Mouse (Mus musculus) forebrain, embryonic 15.5 days (tissue): ENCODE measurements at regions not wholly inside any gene's neighbourhood (a gene's known extent, or its start where the extent isn't known, plus 50 kb on each side); places are given as distances from the start of the nearest gene placed in this dataset.

Experiments
- ATAC-seq: fragments of 200-750 bp; cut with Nextera tagmentation; replicated peaks from 2 replicates; pipeline ENCODE4 v1.8.0; 2017; ENCODE audit warnings: mild to moderate bottlenecking, moderate TSS enrichment, moderate library complexity
- H3K27ac ChIP-seq: fragments of 300-500 bp; sonication (generic); replicated peaks from 2 replicates; pipeline ENCODE4 v1.5.1; 2015; ENCODE audit warnings: mild to moderate bottlenecking, inconsistent platforms
- H3K27me3 ChIP-seq: fragments of 300-500 bp; sonication (generic); 2 replicates; pipeline ENCODE4 v1.6.1; 2015; ENCODE audit warnings: inconsistent platforms
- H3K36me3 ChIP-seq: fragments of 300-500 bp; sonication (generic); 2 replicates; pipeline ENCODE4 v1.6.1; 2015; ENCODE audit warnings: mild to moderate bottlenecking, inconsistent platforms
- H3K4me1 ChIP-seq: fragments of 300-500 bp; sonication (generic); 2 replicates; pipeline ENCODE4 v1.6.1; 2015; ENCODE audit warnings: inconsistent platforms
- H3K4me2 ChIP-seq: fragments of 300-500 bp; sonication (generic); replicated peaks from 2 replicates; pipeline ENCODE4 v1.6.1; 2015; ENCODE audit warnings: mild to moderate bottlenecking, inconsistent platforms
- H3K4me3 ChIP-seq: fragments of 300-500 bp; sonication (generic); 2 replicates; pipeline ENCODE4 v1.5.1; 2015; ENCODE audit warnings: mild to moderate bottlenecking, inconsistent platforms
- H3K9ac ChIP-seq: fragments of 300-500 bp; sonication (generic); replicated peaks from 2 replicates; pipeline ENCODE4 v1.6.1; 2015; ENCODE audit warnings: mild to moderate bottlenecking, inconsistent platforms
- H3K9me3 ChIP-seq: fragments of 300-500 bp; sonication (generic); 2 replicates; pipeline ENCODE4 v1.6.1; 2016; ENCODE audit warnings: inconsistent platforms
- WGBS: fragments of 180-500 bp; shearing (Covaris S2); methylation state at CpG from one replicate; pipeline ENCODE4 v1.1.7; 2015; ENCODE audit warnings: mixed read lengths; 5-methylcytosine and 5-hydroxymethylcytosine counted together

- no peaks in the 10 kb centered on the region; the same call in 1 of the 2 replicates for H3K4me1 ChIP-seq
- no peak overlapping the region for H3K4me3 ChIP-seq
- H3K36me3 ChIP-seq = no peaks in the 10 kb centered on the region
- H3K27ac ChIP-seq = no peak overlapping the region
- no peaks in the 10 kb centered on the region for H3K9me3 ChIP-seq
- no peak overlapping the region for H3K9ac ChIP-seq
- WGBS = 73% methylated on average over 14 of the region's 14 CpGs
- no peaks in the 10 kb centered on the region for H3K27me3 ChIP-seq
- ATAC-seq = no peak
- no peak overlapping the region for H3K4me2 ChIP-seq
These were observed 75.8 kb downstream of the Rnd3 start for GRCm38 (mm10) chr2:51073040-51073594.

- no peaks in the 10 kb centered on the region for H3K9me3 ChIP-seq
- no peaks in the 10 kb centered on the region for H3K27me3 ChIP-seq
- H3K9ac ChIP-seq = no peak overlapping the region
- H3K36me3 ChIP-seq = no peaks in the 10 kb centered on the region
- WGBS = 75% methylated on average over 6 of the region's 6 CpGs
- H3K27ac ChIP-seq = no peak overlapping the region
- no peaks in the 10 kb centered on the region; the same call in 1 of the 2 replicates for H3K4me1 ChIP-seq
- no peak overlapping the region for H3K4me3 ChIP-seq
- ATAC-seq = no peak
- H3K4me2 ChIP-seq = no peak overlapping the region
These were observed 76.5 kb downstream of the Rnd3 start for GRCm38 (mm10) chr2:51072346-51072885.

- H3K9ac ChIP-seq = no peak overlapping the region
- no peaks in the 10 kb centered on the region for H3K9me3 ChIP-seq
- 35% methylated on average over 2 of the region's 2 CpGs for WGBS
- H3K27me3 ChIP-seq = no peaks in the 10 kb centered on the region
- ATAC-seq = no peak
- no peaks in the 10 kb centered on the region for H3K36me3 ChIP-seq
- H3K4me1 ChIP-seq = peaks cover 9% of the 10 kb centered on the region
- H3K4me2 ChIP-seq = no peak overlapping the region
- H3K27ac ChIP-seq = no peak overlapping the region; the same call in 1 of the 2 replicates
- no peak overlapping the region for H3K4me3 ChIP-seq
These were observed 78.0 kb downstream of the Rnd3 start for GRCm38 (mm10) chr2:51070902-51071301.

GRCm38 (mm10) chr2:51066423-51066831 lies 82.5 kb downstream of the Rnd3 start:
- Histone ChIP-seq H3K36me3 (no peaks in the 10 kb centered on the region), H3K4me3 (no peak overlapping the region), H3K4me2 (peak overlapping the region; percentile 33), H3K27me3 (no peaks in the 10 kb centered on the region), H3K27ac (peak overlapping the region; percentile 92), H3K4me1 (peaks cover 13% of the 10 kb centered on the region), H3K9me3 (no peaks in the 10 kb centered on the region), H3K9ac (peak overlapping the region; percentile 34; the same call in 1 of the 2 replicates)
- 5% methylated on average over 11 of the region's 11 CpGs for WGBS
- ATAC-seq = peak; percentile 95

GRCm38 (mm10) chr2:51065821-51066220 lies 83.1 kb downstream of the Rnd3 start:
- 45% methylated on average over 6 of the region's 6 CpGs for WGBS
- no peak overlapping the region for H3K4me2 ChIP-seq
- peak overlapping the region; percentile 10; the same call in 1 of the 2 replicates for H3K9ac ChIP-seq
- no peak overlapping the region for H3K4me3 ChIP-seq
- no peaks in the 10 kb centered on the region for H3K9me3 ChIP-seq
- no peaks in the 10 kb centered on the region for H3K27me3 ChIP-seq
- no peak for ATAC-seq
- H3K36me3 ChIP-seq = no peaks in the 10 kb centered on the region
- peak overlapping the region; percentile 92 for H3K27ac ChIP-seq
- H3K4me1 ChIP-seq = peaks cover 13% of the 10 kb centered on the region

- Histone ChIP-seq H3K27ac (no peak overlapping the region), H3K27me3 (no peaks in the 10 kb centered on the region), H3K4me1 (peaks cover 13% of the 10 kb centered on the region), H3K4me2 (no peak overlapping the region), H3K36me3 (no peaks in the 10 kb centered on the region), H3K4me3 (no peak overlapping the region), H3K9ac (no peak overlapping the region), H3K9me3 (no peaks in the 10 kb centered on the region)
- 48% methylated on average over 4 of the region's 4 CpGs for WGBS
- ATAC-seq = no peak
These were observed 84.1 kb downstream of the Rnd3 start for GRCm38 (mm10) chr2:51064821-51065220.

- no peaks in the 10 kb centered on the region for H3K27me3 ChIP-seq
- no peak overlapping the region for H3K4me3 ChIP-seq
- no peak overlapping the region for H3K9ac ChIP-seq
- ATAC-seq = no peak
- no peak overlapping the region for H3K4me2 ChIP-seq
- no peaks in the 10 kb centered on the region for H3K36me3 ChIP-seq
- H3K9me3 ChIP-seq = no peaks in the 10 kb centered on the region
- WGBS = 97% methylated on average over 5 of the region's 5 CpGs
- peaks cover 13% of the 10 kb centered on the region for H3K4me1 ChIP-seq
- no peak overlapping the region for H3K27ac ChIP-seq
These were observed 86.9 kb downstream of the Rnd3 start for GRCm38 (mm10) chr2:51062049-51062448.

- Histone ChIP-seq H3K4me2 (no peak overlapping the region), H3K27me3 (no peaks in the 10 kb centered on the region), H3K9me3 (no peaks in the 10 kb centered on the region), H3K9ac (no peak overlapping the region), H3K4me3 (no peak overlapping the region), H3K27ac (no peak overlapping the region), H3K36me3 (no peaks in the 10 kb centered on the region), H3K4me1 (peaks cover 4% of the 10 kb centered on the region; the same call in 1 of the 2 replicates)
- WGBS = 80% methylated on average over 4 of the region's 4 CpGs
- ATAC-seq = no peak
These were observed 90.8 kb downstream of the Rnd3 start for GRCm38 (mm10) chr2:51058158-51058557.

- WGBS = 62% methylated on average over 8 of the region's 8 CpGs
- Histone ChIP-seq H3K27me3 (no peaks in the 10 kb centered on the region), H3K9ac (no peak overlapping the region), H3K9me3 (no peaks in the 10 kb centered on the region), H3K27ac (no peak overlapping the region), H3K4me1 (peaks cover 4% of the 10 kb centered on the region; the same call in 1 of the 2 replicates), H3K4me3 (no peak overlapping the region), H3K4me2 (no peak overlapping the region), H3K36me3 (no peaks in the 10 kb centered on the region)
- no peak for ATAC-seq
These were observed 92.7 kb downstream of the Rnd3 start for GRCm38 (mm10) chr2:51056141-51056731.

- peaks cover 4% of the 10 kb centered on the region; the same call in 1 of the 2 replicates for H3K4me1 ChIP-seq
- no peak for ATAC-seq
- H3K27me3 ChIP-seq = no peaks in the 10 kb centered on the region
- H3K4me2 ChIP-seq = no peak overlapping the region
- no peak overlapping the region for H3K4me3 ChIP-seq
- WGBS = 39% methylated on average over 3 of the region's 3 CpGs
- no peaks in the 10 kb centered on the region for H3K9me3 ChIP-seq
- H3K9ac ChIP-seq = no peak overlapping the region
- H3K27ac ChIP-seq = no peak overlapping the region
- H3K36me3 ChIP-seq = no peaks in the 10 kb centered on the region
These were observed 93.6 kb downstream of the Rnd3 start for GRCm38 (mm10) chr2:51055339-51055738.

- WGBS = 70% methylated on average over 3 of the region's 3 CpGs
- Histone ChIP-seq H3K27me3 (no peaks in the 10 kb centered on the region), H3K9me3 (no peaks in the 10 kb centered on the region), H3K4me2 (no peak overlapping the region), H3K9ac (no peak overlapping the region), H3K4me1 (peaks cover 17% of the 10 kb centered on the region; the same call in 1 of the 2 replicates), H3K36me3 (no peaks in the 10 kb centered on the region), H3K4me3 (no peak overlapping the region), H3K27ac (no peak overlapping the region)
- no peak for ATAC-seq
These were observed 99.1 kb downstream of the Rnd3 start for GRCm38 (mm10) chr2:51049834-51050170.

GRCm38 (mm10) chr2:51049101-51049833 lies 99.6 kb downstream of the Rnd3 start:
- no peak overlapping the region for H3K4me2 ChIP-seq
- H3K9ac ChIP-seq = no peak overlapping the region
- H3K4me3 ChIP-seq = no peak overlapping the region
- no peaks in the 10 kb centered on the region for H3K27me3 ChIP-seq
- no peak for ATAC-seq
- 59% methylated on average over 8 of the region's 8 CpGs for WGBS
- no peak overlapping the region for H3K27ac ChIP-seq
- no peaks in the 10 kb centered on the region for H3K36me3 ChIP-seq
- H3K9me3 ChIP-seq = no peaks in the 10 kb centered on the region
- peaks cover 17% of the 10 kb centered on the region; the same call in 1 of the 2 replicates for H3K4me1 ChIP-seq
